Mouse (Mus musculus) CD4-positive, CD25-positive, alpha-beta regulatory T cell, adult 4 months (primary cell): ENCODE data around the gene Crhbp. TPM values are rescaled to one million over a fixed set of nuclear protein-coding genes. Genes with fewer than 3 reads are reported as not detected.
A peak's percentile ranks its signal among the peaks of the same experiment; 100 is the strongest.

ENCODE experiments used
- ATAC-seq: one replicate; pipeline ENCODE4 v1.8.0; 2017
- polyA plus RNA-seq, 2 experiments: library from polyadenylated mRNA; unstranded; fragments of 100-300 nt; shearing (Covaris generic); gene quantifications; one replicate each; pipeline ENCODE4 v1.2.1; 2017

Crhbp gene
- polyA plus RNA-seq, 2 experiments from 2014 or later, result not detected

DNA sequence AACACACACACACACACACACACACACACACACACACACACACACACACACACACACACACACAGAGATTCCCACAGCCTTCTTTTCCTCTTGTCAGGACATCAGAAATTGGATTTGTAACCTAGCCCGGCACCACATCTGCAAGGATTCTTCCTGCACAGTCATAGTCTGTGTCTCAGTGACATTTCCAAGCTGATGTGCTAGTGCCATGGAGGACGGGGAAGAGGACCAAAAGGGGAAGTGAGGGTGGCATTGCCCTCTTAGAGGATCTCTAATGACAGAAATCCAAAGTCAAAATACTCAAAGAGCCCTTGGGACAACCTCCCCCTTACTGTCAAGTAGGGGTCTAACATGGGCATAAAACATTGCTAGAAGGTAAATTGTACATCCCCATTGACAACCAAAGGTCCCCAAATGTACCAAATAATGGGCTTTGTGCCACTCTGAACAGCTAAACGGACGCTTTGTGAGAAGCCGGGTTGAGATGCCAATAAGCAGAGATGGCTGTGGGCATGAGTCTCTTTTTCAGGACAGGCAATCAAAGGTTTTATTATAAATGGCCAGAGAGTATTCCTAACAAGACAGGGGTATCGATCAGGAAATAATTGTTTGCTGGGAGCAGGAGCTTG lies 26.0 kb downstream of the Crhbp start:
- no peak for ATAC-seq

DNA sequence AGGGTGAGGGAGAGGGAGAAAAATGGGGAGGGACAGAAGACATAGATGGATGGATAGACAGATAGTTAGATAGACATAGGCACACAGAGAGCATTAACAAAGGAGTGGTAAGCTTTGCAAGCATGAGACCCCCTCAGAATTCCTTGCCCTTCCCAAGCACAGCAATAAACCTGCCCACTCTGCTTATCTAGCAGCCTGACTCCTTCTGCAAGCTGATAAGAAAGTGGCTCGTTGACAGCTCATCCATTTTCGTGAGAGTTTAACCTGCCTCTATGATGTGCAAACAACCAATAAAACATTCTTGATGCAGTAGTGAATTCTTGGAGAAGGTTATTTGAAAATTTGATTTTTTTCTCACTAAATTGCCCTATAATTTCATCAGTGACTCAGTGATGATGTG lies 32.5 kb downstream of the Crhbp start:
- ATAC-seq, result no peak

DNA sequence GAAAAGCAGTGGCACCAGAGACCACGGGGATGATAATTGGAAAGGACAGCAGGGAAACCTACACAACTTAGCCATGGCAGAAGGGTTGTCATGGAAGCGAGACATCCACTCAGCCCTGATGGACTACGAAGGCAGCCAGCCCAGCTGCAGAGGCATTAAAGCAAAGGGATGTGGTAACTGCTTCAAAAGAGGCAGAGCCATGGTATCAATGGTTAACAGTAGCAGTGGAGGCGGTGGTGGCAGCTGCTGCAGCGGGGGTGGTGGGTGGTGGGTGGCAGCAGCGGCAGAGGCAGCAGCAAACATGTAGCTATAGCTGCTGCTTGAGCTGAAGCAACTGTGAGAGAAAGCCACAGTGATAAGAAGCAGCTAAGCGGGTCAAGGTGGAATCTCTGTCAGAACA lies 51.5 kb downstream of the Crhbp start:
- ATAC-seq, result no peak

DNA sequence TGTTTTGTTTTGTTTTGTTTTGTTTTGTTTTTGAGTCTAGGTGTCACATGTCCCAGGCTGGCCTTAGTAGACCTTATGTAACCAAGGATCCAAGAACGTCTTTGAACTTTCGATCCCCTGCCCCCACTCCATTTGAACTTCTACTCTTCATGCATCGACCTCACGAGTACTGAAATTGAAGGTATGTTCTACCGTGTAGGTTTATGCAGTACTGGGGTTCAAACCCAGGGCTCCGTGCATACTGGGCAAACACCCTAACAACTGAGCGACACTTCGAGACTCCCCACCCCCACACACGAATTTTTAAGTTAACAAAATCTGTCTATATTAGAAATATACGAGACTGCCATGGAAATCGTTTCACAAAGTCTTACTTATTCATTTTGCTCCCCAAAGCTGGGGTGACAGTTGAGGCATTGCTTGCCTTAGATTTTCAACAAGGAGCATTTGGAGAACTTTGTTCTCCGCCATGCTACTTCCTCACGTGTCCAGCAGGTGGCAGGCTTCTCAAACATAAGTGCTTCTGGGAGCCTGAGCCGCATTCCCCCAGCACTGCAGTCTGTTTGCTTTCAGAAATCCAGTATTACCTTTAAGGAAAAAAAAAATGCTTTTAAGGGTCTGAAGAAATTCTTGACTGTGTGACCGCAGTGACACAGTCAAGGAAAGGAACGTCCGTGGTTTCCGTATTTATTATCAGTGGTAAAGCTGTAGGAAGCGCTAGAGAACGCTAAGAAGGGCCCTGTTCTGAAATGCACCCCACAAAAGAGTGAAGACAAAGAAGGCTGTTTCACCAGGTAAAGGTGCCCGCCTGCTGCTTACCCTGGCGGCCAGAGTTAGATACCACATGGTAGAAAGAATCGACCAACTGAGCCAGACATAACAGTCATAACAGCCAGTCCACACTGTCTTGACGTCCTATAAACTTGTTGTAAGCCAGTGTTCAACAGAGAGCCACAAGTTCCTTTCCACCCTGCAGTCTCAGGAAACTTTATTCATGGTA lies 54.6 kb downstream of the Crhbp start:
- ATAC-seq, result peak; percentile 90

DNA sequence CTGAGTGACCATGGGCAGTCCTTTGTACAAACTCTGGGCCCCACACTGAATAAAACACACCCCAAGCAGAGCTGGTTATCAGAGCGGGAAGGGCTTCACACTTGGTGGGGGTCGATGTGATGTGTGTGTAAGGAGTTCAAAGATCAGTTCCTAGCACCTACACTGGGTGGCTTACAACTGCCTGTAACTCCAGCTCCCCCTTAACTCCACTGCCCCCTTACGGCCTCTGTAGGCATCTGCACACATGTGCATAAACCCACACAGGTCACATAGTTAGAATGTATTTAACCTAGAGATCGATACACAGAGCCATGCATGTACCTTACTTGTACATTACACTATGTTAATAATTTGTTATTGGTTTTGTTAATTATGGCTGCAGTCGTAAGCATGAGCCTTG lies 56.5 kb downstream of the Crhbp start:
- no peak for ATAC-seq

GRCm38 (mm10) chr13:95382418-95382817 lies 62.3 kb downstream of the Crhbp start:
- no peak for ATAC-seq

Other genes with a start within 250 kb of the Crhbp start
- gene Pde8b, start 194.6 kb downstream of the Crhbp start, polyA plus RNA-seq, result 1 to 10 TPM in 1 of 2 experiments, under 1 TPM in 1; 0.74 to 1.8 TPM
- 1 to 10 TPM in 1 of 2 experiments, under 1 TPM in 1; 0.62 to 1.1 TPM for gene Zbed3, start 121.3 kb downstream of the Crhbp start, polyA plus RNA-seq
- gene Aggf1, start 69.6 kb downstream of the Crhbp start, polyA plus RNA-seq, result 10 to 100 TPM in 1 of 2 experiments, 1 to 10 TPM in 1; 9.9 to 13.6 TPM
- gene S100z, start 33.8 kb upstream of the Crhbp start, polyA plus RNA-seq, result not detected
- 10 to 100 TPM; 11.2 to 25.9 TPM for gene F2rl1, start 80.3 kb upstream of the Crhbp start, polyA plus RNA-seq
- 10 to 100 TPM; 21.4 to 25.0 TPM for gene F2r, start 173.6 kb upstream of the Crhbp start, polyA plus RNA-seq